Mouse (Mus musculus): ENCODE results near the gene Llgl2. TPM values are rescaled to one million over a fixed set of nuclear protein-coding genes. Genes with fewer than 3 reads are reported as not detected.

The Llgl2 gene
- polyA plus RNA-seq, 1 experiment from 2014 or later, result 9.5 TPM

DNA sequence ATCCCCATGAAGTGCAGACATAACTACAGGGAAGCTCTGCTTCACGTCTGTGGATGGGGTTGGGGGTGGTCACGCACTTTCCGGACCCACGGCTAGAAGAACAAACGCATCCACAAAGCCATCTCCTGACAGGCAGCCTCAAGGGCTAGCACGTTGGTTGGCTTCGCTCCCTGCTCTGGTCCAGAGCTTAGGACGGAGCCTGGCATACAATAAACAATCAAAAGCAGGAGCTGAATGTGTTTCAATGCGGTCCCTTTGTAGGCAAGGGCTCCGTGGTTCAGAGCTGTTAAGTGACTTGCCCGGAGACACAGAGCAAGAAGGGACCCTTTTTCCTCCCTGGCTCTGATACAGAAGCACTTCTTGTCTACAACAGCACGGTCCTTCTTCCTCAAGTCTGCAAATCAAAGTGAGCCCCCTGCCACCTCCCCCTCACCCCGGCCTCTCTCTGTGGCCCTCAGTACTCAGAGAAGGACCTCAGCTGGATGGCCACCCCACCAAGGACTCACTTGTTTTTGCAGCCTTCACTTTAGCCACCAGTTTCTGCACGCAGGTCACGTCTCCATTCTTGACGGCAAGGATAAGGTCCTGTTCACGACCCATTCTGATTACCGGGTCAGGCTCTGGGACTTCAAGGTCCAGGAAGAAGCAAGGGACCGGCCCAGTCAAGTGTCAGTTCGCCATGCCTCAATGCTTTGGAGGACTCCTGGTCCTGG lies 12.3 kb upstream of the Llgl2 start:
- peaks cover 77% of the 10 kb centered on the region for H3K4me1 ChIP-seq
- H3K9me3 ChIP-seq, result no peaks in the 10 kb centered on the region
- ATAC-seq (ENCODE audit: insufficient number of reproducible peaks, insufficient read depth, low FRiP score, low TSS enrichment, low read depth), result no peak
- WGBS, result 78% methylated on average over 20 of the region's 20 CpGs
- peak overlapping the region; percentile 94 for H3K4me2 ChIP-seq
- peak overlapping the region; percentile 95 for H3K4me3 ChIP-seq
- H3K9ac ChIP-seq, result peak overlapping the region; percentile 88
- no peaks in the 10 kb centered on the region for H3K27me3 ChIP-seq
- H3K36me3 ChIP-seq, result peaks cover 41% of the 10 kb centered on the region
- H3K27ac ChIP-seq, result 0 out of 2 replicates have a peak overlapping the region, but pooled peaks have one; percentile 68

DNA sequence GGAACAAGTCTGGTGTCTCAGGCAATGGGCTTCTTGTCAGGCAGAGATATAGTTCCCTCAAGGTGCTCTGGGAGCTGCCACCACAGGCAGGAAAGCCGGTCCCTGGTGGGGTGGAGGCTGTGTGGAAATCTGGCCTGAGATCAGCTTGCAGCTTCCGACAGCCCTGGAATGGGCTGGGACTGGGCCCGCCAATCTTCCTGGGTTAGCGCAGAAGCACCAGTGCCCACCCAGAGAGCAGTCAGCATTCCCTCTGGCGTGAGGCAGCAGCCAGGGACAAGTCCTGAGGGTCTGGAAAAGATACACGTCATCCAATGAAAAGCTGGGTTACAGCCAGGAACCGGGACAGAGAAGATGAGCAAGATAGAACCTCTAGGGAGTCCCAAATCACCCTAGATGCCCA lies 11.8 kb upstream of the Llgl2 start:
- Histone ChIP-seq H3K27me3 (no peaks in the 10 kb centered on the region), H3K9me3 (no peaks in the 10 kb centered on the region), H3K36me3 (peaks cover 39% of the 10 kb centered on the region), H3K4me3 (peak overlapping the region; percentile 95), H3K27ac (peak overlapping the region; percentile 16; the same call in 1 of the 2 replicates), H3K9ac (peak overlapping the region; percentile 88), H3K4me2 (peak overlapping the region; percentile 94), H3K4me1 (peaks cover 74% of the 10 kb centered on the region)
- 29% methylated on average over 7 of the region's 7 CpGs for WGBS
- no peak for ATAC-seq (ENCODE audit: insufficient number of reproducible peaks, insufficient read depth, low FRiP score, low TSS enrichment, low read depth)

DNA sequence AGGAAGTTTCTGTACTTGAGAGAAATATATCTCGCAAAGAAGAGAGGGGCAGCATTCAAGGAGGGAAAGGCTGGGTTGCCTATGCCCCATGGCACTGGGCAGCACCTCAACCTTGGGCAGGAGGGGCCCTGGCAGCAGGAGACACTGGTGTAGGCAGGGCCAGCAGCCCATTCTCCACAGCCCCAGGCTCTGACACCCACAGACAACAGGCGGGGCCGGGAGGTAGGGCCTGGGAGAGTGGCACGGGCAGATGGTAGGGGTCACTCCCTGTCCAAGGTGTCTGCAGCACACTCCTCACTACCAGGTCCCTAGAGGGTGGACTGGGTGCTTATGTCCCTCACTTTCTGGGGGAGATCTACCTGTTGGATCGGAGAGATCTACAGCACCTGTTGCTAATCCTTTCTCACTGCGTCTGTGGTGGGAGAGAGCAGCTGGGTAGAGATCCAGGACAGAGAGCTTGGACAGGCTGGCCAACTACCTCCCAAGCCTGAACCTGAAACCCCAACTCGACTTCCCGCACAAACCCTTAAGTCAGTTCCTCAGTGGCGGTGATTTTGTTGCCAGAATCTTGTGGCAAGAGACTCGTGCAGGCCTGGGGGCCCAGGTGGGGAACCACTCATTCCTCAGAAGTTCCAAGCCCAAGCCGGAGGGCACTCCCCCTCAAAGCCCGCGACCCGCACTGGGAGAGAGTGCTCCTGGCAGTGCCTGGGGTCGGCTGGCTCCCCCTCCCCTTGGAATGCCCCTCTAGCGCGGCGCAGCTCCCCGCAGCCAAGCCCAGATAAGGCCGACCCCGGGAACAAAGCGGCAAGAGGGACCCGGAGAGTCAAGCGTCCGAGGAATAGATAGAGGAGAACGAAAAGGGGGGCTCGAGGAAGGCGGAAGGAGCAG lies 11.1 kb upstream of the Llgl2 start:
- Histone ChIP-seq H3K9ac (peak overlapping the region; percentile 88), H3K27me3 (no peaks in the 10 kb centered on the region), H3K36me3 (peaks cover 38% of the 10 kb centered on the region), H3K4me1 (peaks cover 67% of the 10 kb centered on the region), H3K4me2 (peak overlapping the region; percentile 94), H3K4me3 (peak overlapping the region; percentile 95), H3K9me3 (no peaks in the 10 kb centered on the region), H3K27ac (peak overlapping the region; percentile 87)
- no peak; the same call in 1 of the 2 replicates for ATAC-seq (ENCODE audit: insufficient number of reproducible peaks, insufficient read depth, low FRiP score, low TSS enrichment, low read depth)
- 3% methylated on average over 28 of the region's 28 CpGs for WGBS

DNA sequence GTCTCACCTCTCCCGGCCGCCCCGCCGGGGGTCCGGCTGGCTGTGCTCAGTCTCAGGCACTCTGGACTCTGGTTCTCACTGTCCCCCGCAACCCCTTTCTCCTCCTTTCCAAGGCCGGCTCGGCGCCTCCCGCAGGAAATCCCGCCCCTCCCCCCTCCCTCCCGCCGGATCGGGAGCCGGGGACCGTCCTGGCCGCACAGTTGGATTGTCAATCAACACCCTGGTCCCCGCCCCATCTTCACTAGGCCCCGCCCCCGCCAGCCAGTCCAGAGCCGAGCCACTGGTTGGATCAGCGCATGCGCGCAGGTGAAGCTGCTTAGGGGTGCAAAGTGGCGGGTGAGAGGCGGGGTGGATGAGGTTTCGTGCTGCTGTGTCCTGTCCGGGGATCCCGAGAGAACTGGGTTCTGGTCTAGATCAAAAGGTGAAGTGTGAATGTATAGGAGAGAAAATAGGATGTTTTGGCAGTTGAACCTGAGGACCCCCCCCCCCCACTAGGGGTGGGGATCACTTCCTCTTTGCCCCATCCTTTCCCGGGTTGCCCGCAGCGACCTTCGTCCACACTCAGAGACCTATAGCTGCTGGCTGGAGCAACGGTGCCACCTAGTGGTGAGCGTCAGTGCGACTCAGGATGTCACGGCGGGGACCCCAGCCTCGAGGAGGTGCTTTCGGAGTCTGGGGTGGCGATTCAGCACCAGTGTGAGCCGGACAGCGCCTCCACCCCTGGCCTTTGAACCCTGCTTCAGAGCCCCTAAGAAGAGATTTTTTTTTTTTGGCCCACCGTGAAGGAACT lies 10.1 kb upstream of the Llgl2 start, which contains the start of gene Caskin2:
Gene Caskin2, minus strand, starts transcription at position 133 of the 790 bp plus-strand sequence.
- Histone ChIP-seq H3K4me3 (peak within 1 kb of the TSS; percentile 95), H3K9me3 (no peaks in the 10 kb centered on the region), H3K4me2 (peak within 1 kb of the TSS; percentile 94), H3K4me1 (peaks cover 58% of the 10 kb centered on the region), H3K27ac (peak within 1 kb of the TSS; percentile 87), H3K36me3 (peaks cover 39% of the 10 kb centered on the region), H3K27me3 (no peaks in the 10 kb centered on the region), H3K9ac (peak within 1 kb of the TSS; percentile 88)
- peak; percentile 88 for ATAC-seq (ENCODE audit: insufficient number of reproducible peaks, insufficient read depth, low FRiP score, low TSS enrichment, low read depth)
- WGBS, result under 1% methylated on average over 41 of the region's 44 CpGs

DNA sequence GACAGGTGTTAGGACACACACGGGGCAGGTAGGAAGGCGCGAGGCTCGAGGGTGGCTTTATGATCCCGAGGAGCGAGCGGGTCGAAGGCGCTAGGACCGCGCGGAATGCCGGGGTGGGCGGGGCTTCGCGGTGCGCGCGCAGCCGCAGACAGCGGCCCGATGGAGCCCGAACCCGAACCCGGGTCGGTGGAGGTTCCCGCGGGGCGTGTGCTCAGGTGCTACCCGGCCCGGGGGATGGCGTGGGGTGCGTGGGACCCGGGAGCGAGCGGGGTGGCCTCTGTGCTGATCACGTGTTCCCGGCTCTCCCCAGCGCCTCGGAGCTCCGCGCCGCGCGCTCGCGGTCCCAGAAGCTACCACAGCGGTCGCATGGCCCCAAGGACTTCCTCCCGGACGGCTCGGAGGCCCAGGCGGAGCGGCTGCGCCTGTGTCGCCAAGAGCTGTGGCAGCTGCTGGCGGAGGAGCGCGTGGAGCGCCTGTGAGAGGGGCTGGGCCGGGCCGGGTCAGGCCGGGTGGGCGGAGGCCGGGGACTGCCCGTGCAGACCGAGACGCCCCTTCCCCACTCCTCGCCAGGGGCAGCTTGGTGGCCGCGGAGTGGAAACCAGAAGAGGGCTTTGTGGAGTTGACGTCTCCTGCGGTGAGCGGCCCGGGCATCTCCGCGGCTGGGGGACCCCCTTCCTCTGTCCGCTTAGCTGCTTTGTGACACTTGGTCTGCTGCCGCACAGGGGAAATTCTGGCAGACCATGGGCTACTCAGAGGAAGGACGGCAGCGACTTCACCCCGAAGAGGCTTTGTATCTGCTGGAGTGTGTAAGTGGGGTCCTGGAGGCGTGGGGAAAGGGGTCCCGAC lies 9.0 kb upstream of the Llgl2 start, which contains the start of gene Tsen54:
Gene Tsen54, plus strand, starts transcription at position 120 of the 846 bp plus-strand sequence.
- Histone ChIP-seq H3K36me3 (peaks cover 43% of the 10 kb centered on the region), H3K9me3 (no peaks in the 10 kb centered on the region), H3K4me1 (peaks cover 46% of the 10 kb centered on the region), H3K27ac (peak within 1 kb of the TSS; percentile 87), H3K9ac (peak within 1 kb of the TSS; percentile 88), H3K4me2 (peak within 1 kb of the TSS; percentile 94), H3K4me3 (peak within 1 kb of the TSS; percentile 95), H3K27me3 (no peaks in the 10 kb centered on the region)
- WGBS, result under 1% methylated on average over 72 of the region's 84 CpGs
- ATAC-seq (ENCODE audit: insufficient number of reproducible peaks, insufficient read depth, low FRiP score, low TSS enrichment, low read depth), result peak; percentile 34

DNA sequence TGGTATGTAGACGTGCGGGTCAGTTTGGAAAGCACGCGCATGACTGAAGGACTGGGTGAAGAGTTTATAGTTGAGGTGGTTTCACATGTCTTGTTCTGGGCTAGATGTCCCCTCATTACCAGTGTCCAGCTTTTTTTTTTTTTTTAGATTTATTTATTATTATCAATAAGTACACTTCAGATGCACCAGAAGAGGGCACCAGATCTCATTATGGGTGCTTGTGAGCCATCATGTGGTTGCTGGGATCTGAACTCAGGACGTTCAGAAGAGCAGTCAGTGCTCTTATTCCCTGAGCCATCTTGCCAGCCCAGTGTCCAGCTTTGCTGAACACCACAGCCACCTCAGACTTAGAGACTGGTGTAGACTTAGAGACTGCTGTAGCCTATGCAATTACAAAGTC lies 6.5 kb upstream of the Llgl2 start:
- 88% methylated on average over 5 of the region's 5 CpGs for WGBS
- no peak for ATAC-seq (ENCODE audit: insufficient number of reproducible peaks, insufficient read depth, low FRiP score, low TSS enrichment, low read depth)
- H3K36me3 ChIP-seq, result peaks cover 46% of the 10 kb centered on the region

DNA sequence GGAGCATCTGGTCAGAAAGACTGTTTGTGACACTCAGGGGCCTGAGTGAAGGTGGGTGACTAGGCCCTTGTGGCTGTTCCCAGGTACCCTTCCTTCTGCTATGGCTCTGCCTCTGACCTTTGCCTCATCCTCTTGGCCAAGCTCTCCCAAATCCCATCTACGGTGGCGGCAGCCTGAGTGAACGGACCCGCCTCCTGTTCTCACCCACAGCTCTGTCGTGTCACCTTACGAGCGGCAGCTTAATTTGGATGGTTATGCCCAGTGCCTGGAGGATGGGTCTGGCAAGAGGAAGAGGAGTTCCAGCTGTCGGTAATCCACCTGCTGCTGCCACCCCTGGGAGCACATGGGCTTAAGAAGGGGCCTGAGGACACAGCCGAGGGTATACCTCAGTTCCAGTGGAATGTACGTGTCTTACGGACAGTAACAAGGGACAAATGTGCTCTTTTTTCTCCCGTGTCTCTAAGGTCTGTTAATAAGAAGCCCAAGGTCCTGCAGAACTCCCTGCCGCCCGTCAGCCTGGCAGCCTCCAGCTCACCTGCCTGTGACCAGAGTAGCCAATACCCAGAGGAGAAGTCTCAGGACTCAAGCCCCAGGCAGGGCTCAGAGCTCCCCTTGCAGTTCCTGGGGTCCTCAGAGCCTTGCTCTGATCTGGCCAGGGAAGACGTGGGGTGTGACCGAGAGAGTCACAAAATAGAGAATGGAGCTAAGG lies 3.8 kb upstream of the Llgl2 start:
- no peak overlapping the region for H3K27ac ChIP-seq
- no peak overlapping the region for H3K9ac ChIP-seq
- H3K4me3 ChIP-seq, result no peak overlapping the region
- no peak for ATAC-seq (ENCODE audit: insufficient number of reproducible peaks, insufficient read depth, low FRiP score, low TSS enrichment, low read depth)
- peaks cover 52% of the 10 kb centered on the region for H3K36me3 ChIP-seq
- H3K9me3 ChIP-seq, result no peaks in the 10 kb centered on the region
- H3K4me2 ChIP-seq, result no peak overlapping the region
- 84% methylated on average over 16 of the region's 16 CpGs for WGBS
- peaks cover 29% of the 10 kb centered on the region for H3K4me1 ChIP-seq
- peaks cover 12% of the 10 kb centered on the region for H3K27me3 ChIP-seq

More for the DNA sequence above, 6.5 kb upstream of the Llgl2 start:
- Histone ChIP-seq H3K4me2 (no peak overlapping the region), H3K4me3 (no peak overlapping the region), H3K27ac (no peak overlapping the region), H3K27me3 (no peaks in the 10 kb centered on the region), H3K4me1 (peaks cover 21% of the 10 kb centered on the region), H3K9me3 (no peaks in the 10 kb centered on the region), H3K9ac (no peak overlapping the region)

DNA sequence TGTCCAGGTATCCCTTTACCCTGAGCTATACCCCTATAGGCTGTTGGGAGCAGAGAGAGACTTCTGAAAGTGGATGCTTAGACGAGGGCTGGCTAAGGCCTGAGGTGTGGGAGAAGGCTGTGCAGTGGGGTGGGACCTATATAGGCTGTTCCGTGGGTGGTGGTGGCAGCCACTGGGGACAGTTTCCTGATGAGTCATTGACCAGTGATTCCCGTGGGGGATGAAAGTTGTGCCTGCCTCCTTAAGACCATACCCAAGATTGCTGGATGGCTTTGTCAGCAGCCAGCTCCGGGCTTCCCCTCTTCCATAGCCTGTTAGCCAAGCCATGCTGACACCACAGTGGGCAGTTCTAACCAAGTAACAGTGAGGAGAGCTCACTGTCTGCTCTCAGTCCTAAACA lies 2.8 kb upstream of the Llgl2 start:
- Histone ChIP-seq H3K4me2 (no peak overlapping the region), H3K4me1 (peaks cover 20% of the 10 kb centered on the region), H3K36me3 (peaks cover 52% of the 10 kb centered on the region), H3K27ac (no peak overlapping the region), H3K4me3 (no peak overlapping the region), H3K9ac (0 out of 2 replicates have a peak overlapping the region, but pooled peaks have one; percentile 40), H3K9me3 (no peaks in the 10 kb centered on the region), H3K27me3 (peaks cover 21% of the 10 kb centered on the region)
- ATAC-seq (ENCODE audit: insufficient number of reproducible peaks, insufficient read depth, low FRiP score, low TSS enrichment, low read depth), result no peak
- WGBS, result 80% methylated on average over 4 of the region's 4 CpGs

DNA sequence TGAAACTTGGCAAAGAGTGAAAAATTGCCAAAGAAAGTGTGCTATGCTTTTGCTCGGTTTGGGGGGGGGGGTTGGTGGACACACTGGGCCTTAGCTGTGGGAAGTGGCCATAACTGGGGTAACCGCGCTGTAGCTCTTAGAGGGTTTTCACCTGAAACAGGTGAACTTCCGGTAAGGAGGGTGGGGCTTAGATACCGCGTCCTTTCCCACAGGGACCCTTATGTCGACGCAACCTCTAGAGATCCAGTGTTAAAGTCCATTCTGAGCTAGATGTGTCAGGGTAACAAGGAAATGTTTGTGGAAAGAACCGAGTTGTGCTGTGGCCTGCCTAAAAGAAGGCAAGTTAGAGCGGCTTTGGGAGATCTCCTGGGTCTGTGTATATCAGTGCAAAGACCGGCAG lies 964 bp downstream of the Llgl2 start:
- Histone ChIP-seq H3K27ac (no peak overlapping the region), H3K9me3 (no peaks in the 10 kb centered on the region), H3K9ac (peak overlapping the region; percentile 75), H3K27me3 (peaks cover 51% of the 10 kb centered on the region), H3K4me2 (peak overlapping the region; percentile 94), H3K36me3 (peaks cover 32% of the 10 kb centered on the region), H3K4me3 (peak overlapping the region; percentile 61), H3K4me1 (peaks cover 18% of the 10 kb centered on the region)
- 14% methylated on average over 11 of the region's 11 CpGs for WGBS
- ATAC-seq (ENCODE audit: insufficient number of reproducible peaks, insufficient read depth, low FRiP score, low TSS enrichment, low read depth), result no peak

DNA sequence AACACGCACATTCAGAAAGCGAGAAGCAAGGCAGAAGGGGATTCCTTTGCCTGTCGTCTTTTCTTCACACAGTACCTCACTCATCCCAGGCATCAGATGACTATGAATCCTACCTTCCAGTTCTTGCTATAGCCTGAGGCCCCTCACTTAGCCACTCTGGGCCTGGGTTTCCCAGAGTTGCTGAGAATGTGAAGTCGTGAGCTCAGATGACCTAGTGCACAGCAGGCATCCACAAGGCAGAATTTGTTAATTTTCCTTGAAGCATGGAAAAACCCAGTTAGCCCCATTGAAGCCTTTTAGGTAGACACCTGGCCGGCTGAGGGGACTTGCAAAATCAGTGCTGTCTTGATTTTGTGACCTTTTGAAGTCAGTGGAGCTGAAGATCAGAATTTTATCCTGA lies 2.6 kb downstream of the Llgl2 start:
- no peak for ATAC-seq (ENCODE audit: insufficient number of reproducible peaks, insufficient read depth, low FRiP score, low TSS enrichment, low read depth)
- H3K4me2 ChIP-seq, result no peak overlapping the region
- peaks cover 24% of the 10 kb centered on the region for H3K4me1 ChIP-seq
- peaks cover 67% of the 10 kb centered on the region for H3K27me3 ChIP-seq
- H3K9ac ChIP-seq, result no peak overlapping the region
- WGBS, result 40% methylated on average over 5 of the region's 5 CpGs
- no peak overlapping the region for H3K4me3 ChIP-seq
- no peak overlapping the region for H3K27ac ChIP-seq
- peaks cover 15% of the 10 kb centered on the region for H3K36me3 ChIP-seq
- H3K9me3 ChIP-seq, result no peaks in the 10 kb centered on the region

All from embryonic facial prominence, embryonic 13.5 days (tissue).